Mouse (Mus musculus) layer of hippocampus, postnatal 10 days (tissue): ENCODE data around the gene Plxnb2. TPM values are rescaled to one million over a fixed set of nuclear protein-coding genes. Genes with fewer than 3 reads are reported as not detected.

ENCODE experiments used
- DNase-seq, 2 experiments: peaks; one replicate each; pipeline ENCODE4 v3.0.0; 2021; ENCODE audit warnings: low spot score in 2 of 2
- total RNA-seq, 2 experiments: library from RNA; stranded (reverse); gene quantifications; 2 replicates each; pipeline ENCODE4 v1.2.3; 2021

Plxnb2 gene
- total RNA-seq, 2 experiments from 2014 or later, result 65.4 to 78.2 TPM

GRCm38 (mm10) chr15:89180081-89180541, 477 bp downstream of the Plxnb2 start:
- DNase-seq, result peak in 1 of 2 experiments; percentile 51

DNA sequence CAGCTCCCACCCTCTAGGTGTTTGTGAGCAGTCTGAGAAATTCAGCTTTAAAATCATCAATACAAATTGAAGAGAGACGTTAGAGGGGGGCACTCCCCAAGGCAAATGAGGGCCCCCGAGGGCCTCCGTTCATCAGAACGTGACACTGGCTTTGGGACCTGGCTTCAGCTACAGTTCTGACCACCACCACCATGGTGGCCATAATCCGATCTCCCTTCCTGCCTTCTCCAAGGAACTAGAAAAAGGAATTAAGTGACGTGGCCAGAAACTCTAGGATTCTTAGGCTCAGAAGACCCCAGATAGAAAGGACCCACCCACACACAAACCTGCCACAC, 991 bp downstream of the Plxnb2 start:
- no peak for DNase-seq

GRCm38 (mm10) chr15:89178954-89179629, 1.5 kb downstream of the Plxnb2 start:
- peak; percentile 56 to 58 for DNase-seq

DNA sequence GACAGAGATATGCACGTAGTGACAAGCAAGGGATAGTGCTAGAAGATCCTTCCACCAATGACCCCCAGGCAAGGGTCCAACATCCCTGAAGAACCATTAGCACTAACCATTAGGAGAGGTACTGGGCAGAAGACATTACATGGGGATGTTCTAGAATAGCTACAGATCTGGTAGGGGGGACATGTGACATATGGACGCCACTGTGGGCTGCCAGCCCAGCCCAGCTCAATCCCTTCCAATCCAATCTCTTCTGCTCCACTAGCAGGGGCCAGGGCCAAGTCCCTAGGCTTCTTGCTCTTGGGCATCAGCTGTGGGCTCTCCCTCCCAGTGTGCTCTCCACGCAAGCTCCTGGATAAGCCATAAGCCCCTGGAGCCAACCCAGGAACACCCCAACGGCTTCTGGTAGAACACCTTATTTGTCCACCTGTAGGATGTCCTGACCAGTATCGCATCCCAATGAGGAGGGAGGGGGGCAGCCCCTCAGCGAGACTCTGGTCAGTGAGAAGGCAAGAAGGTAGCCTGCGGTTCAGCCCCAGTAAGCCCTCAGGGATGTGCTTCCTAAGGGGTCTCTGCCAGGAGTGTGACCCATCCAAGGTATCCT, 2.2 kb downstream of the Plxnb2 start:
- DNase-seq, result no peak

DNA sequence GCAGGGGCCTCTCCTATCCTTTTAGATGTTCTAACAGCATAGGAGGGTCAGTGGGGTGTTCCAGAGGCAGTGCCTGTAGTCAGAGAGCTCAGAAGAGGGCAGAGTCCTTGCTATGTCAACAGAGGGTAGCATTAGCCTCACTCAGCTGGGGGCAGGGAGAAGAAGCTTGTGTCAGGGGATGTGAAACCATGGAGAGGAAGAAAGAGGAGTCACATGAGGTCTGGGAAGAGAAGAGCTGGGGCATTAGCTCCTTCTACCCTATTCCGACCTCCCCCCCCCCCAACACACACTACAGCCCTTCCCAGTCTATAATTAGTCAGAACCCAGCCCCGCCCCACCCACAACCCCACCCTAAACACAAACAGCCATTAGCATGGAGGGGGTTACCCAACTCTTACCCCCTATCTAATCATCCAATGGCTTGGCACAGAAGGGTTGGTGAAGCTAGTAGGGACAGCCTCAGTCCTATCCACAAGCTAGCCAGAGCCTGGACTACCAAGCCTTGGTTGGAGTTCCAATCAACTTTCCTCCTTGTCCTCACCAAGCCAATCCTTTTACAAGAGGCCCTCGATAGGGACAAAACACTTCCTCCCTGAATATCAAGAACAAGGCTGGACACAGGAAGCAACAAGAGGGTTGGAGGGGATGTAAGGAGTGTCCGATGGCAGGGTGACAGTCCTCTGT, 2.9 kb downstream of the Plxnb2 start:
- no peak for DNase-seq

- DNase-seq, result peak; percentile 73 to 81
Measured at GRCm38 (mm10) chr15:89177121-89177520, 3.5 kb downstream of the Plxnb2 start.

DNA sequence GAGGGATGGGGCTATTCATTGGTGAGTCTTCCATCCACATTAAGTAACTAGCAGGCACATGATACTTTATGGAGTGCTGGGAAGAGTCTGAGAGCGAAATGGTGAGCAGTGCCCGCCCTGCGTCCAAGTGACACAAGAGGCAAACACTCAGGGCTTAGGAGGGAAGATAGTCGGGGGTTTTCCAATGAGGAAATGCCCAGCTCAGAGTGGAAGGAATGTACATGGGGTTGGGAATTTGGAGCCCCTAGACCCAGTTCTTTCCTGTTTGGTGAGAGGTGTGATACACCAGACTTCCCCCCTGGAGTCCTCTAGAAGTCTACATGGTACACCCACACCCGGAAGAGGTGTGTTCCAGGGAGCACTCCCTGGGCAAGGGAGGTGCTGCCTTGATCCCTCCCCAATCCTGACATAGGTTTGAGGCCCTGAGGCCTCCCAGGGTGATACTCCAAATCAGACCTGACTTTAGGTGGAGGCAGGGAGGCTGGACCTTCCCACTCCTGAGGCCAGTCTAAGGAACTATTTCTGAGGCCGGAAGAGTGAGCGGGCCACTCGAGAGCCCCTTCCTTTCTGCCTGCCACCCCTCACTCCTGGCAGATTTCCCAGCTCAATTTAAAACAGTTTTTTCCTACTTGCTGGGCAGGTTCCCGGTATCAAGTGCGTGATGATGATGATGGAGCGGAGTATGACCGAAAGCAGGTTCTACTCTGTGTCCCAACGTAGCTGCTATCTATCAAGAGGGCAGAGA, 5.0 kb downstream of the Plxnb2 start:
- no peak for DNase-seq

- DNase-seq, result no peak
Measured at GRCm38 (mm10) chr15:89174889-89175339, 5.7 kb downstream of the Plxnb2 start.

DNA sequence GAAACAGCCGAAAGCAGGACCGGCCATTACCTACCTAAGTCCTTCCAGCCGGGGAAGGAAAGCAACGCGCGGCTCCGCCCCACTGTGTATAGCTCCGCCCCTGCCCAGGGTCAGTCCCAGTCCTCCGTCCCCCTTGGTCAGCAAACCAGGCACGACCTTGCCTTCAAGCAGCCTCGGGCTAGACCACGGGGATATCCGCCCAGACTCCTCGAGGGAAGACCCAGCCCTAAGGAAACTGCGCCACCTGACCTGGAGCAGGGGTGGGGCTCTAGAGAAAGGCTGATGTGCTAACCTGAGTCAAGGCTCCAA, 6.7 kb downstream of the Plxnb2 start:
- DNase-seq, result peak in 1 of 2 experiments; percentile 49

DNA sequence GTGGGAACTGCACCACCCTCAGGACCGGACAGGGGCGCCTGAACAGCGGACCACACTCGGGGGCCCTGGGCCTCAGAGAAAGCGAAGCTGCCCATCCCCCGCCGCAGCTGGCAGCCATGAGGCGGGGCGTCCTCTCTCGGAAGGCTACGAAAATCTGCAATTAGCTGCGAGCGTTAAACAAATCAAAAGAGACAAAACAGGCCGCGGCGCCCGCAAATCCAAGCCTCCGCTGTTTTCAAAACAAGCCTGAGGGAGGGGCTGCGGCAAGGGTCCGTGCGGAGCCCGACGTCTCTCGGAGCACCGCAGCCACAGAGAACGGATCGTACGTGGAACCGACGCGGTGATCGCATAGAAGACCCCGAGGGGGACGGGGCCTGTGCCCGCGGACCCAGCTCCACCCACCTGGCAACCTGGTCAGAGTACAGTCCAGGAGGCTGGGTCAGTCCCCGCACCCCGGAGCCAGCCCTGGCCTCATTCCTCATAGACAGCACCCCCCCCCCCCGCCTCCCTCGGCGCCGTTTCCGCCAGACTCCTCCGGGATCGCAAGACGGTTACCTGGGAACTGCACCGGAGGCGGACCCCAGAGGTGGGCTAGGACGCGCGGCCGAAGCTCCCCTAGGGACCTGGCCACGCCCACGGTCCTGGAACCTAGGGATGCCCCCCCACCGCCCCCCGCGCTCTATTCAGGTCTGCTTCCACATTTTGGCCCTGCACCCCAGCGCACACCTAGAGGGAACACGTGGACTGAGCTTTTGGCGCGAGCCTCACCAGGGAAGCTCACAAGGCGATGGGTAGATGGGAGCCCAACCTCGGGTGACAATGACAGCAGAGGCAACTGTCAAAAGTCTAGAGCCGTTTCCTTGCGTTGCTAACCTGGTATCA, 7.3 kb downstream of the Plxnb2 start:
- peak; percentile 70 to 75 for DNase-seq

- DNase-seq, result no peak
Measured at GRCm38 (mm10) chr15:89172276-89172935, 8.2 kb downstream of the Plxnb2 start.

GRCm38 (mm10) chr15:89171526-89172051, 9.0 kb downstream of the Plxnb2 start:
- no peak for DNase-seq

- no peak for DNase-seq
Measured at GRCm38 (mm10) chr15:89170102-89170501, 10.5 kb downstream of the Plxnb2 start.

DNA sequence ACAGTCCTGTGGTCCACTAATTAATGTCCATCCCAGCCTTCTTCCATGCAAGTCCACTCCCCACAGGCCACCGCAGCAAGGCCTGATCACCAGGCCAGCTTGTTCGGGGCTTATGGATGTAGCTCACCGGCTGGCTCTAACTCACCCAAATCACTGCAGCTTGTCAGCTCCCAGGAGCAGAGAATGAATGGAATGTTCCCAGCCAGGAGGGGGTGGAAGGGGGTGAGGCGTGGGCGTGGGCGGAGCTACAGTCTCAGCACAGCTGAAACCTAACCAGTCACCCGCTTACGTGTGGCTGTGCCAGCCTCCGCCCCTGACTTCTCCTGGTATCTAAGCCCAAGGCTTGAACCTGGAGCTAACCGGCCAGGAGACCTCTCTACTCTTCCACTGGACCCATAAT, 11.2 kb downstream of the Plxnb2 start:
- peak; percentile 72 to 78 for DNase-seq

DNA sequence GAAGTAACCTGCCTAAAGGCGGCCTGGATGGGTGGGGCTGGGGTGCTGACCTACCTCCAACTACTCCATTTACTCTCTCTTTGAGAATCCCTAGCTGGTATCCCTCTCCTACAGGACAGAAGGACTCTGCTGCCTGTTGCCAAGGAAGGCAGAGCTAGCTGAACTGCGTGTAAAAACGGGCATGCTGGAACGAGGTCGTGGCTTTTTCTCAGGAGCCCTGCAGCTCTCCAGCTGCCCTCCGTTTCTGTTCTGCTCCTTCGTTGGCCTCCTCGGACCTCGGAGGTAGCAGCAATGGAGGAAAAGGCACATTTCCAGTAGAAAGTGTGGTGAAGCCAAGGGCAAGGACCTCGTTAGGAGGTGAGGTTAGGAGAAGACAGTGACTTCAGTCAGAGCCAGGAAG, 11.7 kb downstream of the Plxnb2 start:
- no peak for DNase-seq

DNA sequence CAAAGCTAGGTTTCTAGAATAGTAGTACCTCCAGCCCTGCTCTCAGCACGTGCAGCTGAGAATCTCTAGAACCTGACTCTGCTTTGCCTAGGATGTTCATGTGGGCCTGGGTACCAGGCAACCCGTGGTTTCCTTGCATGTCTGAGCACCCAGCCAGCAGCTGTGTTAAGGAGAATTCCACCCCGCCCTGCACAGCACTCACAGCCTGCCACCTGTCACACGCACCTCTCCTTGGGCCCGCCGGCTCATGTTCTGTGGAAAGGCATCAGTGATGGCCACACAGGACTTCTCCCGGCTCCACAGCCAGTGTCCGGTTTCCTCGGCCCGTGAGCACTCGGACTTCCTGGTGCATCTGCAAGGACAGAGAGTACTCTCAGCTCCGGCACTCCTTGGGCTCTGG, 15.1 kb downstream of the Plxnb2 start:
- no peak for DNase-seq

DNA sequence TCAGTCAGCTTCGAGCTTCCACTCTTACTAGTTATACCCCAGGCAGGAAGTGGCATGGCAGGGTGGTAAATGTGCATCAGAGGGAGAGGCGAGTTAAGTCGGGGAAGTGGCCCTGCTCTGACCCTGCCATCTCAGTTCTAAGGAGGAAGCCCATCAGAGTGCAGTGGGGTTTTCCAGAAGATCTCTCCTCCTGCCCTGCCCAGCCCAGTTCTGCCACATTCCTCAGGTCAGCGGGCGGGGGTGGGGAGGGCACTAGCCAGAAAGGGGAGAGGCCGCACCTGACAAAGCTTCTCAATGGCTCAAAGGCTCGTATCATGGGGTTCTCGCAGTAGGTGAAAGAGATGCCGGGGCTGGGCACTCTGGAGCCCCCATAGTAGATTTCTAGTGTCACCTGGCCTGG, 19.2 kb downstream of the Plxnb2 start:
- no peak for DNase-seq

DNA sequence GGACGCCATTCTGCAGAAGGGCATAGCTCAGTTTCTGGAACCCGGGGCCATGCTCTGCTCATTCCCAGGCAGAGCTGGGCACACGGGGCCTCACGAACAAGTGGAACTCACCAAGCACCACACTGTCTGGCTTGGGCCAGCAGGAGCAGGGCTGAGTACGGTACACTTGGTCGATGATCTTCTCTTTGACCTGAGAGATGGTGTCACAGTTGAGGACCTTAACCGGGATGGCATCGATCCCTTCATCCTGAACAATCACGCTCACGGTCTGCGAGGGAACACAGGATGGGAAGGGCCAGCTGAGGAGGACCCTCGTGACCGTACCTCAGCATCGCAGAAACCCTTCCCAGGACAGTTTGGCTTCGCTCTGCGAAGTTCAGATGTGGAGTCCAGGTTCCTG, 22.1 kb downstream of the Plxnb2 start:
- no peak for DNase-seq

DNA sequence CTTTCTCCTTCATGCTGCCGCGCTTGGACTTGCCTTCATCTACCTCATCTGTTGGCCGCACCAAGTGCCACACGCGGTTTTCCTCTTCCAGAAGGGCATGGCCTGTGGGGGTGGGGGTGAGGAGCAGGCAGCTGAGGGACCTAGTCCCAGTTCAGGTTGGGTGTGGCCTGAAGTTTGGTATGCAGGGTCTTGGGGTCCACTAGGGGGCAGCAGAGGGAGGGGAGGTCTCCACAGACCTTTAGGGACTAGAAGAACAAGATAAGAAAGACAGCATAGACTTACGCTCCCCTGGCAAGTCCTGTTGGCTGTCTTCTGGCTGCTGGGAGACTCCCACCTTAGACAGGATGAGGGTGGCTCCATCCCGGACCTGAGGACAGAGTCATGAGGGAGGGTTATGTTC, 22.6 kb downstream of the Plxnb2 start:
- DNase-seq, result peak; percentile 63 to 74

DNA sequence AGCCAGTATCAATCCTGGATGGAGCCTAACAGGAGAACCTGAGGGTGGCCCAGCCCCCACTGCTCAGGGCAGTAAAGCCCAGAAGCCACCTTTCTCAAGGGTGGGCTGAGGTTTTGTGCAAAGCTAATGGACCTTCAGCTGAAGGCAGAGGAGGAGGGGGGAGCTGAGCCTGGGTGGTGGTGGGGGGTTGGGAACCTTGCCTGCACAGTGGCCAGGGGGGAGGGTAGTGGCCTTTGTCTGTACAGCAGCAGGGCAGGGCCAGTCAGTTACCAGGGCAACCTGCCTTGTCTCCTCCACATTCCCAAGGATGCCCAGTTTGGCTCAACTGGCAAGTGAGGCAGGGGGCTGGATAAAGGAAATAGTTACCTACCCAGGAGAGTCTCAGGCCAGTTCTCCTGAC, 28.3 kb downstream of the Plxnb2 start:
- DNase-seq, result no peak
